Mouse (Mus musculus) liver, postnatal 0 days (tissue): Measurements from ENCODE around the gene Sh3d21. TPM values are rescaled to one million over a fixed set of nuclear protein-coding genes. Genes with fewer than 3 reads are reported as not detected.

ENCODE experiments used
- ATAC-seq: fragments of 200-750 bp; cut with Nextera tagmentation; 2 replicates; pipeline ENCODE4 v1.8.0; 2017; ENCODE audit warnings: mild to moderate bottlenecking, moderate library complexity
- DNase-seq: peaks from one replicate; pipeline ENCODE4 v3.0.0-alpha.2; 2016
- H3K27ac ChIP-seq: fragments of 300-500 bp; sonication (generic); 2 replicates; pipeline ENCODE4 v1.5.1; 2014; ENCODE audit warnings: antibody characterized with exemption, moderate library complexity, mild to moderate bottlenecking, low read depth
- H3K27me3 ChIP-seq: fragments of 300-500 bp; sonication (generic); 2 replicates; pipeline ENCODE4 v1.6.1; 2014; ENCODE audit warnings: low read length, control low read depth, mixed read lengths; ENCODE audit not compliant: insufficient read depth
- H3K36me3 ChIP-seq: fragments of 300-500 bp; sonication (generic); replicated peaks from 2 replicates; pipeline ENCODE4 v1.6.1; 2014; ENCODE audit warnings: mild to moderate bottlenecking, control low read depth, low read length, moderate library complexity, mixed read lengths; ENCODE audit not compliant: insufficient read depth
- H3K4me1 ChIP-seq: fragments of 300-500 bp; sonication (generic); 2 replicates; pipeline ENCODE4 v1.6.1; 2014; ENCODE audit warnings: antibody characterized with exemption, mild to moderate bottlenecking, control low read depth; ENCODE audit not compliant: insufficient read depth
- H3K4me2 ChIP-seq: fragments of 300-500 bp; sonication (generic); 2 replicates; pipeline ENCODE4 v1.6.1; 2014; ENCODE audit warnings: low read depth, mild to moderate bottlenecking, low read length, moderate library complexity, mixed read lengths
- H3K4me3 ChIP-seq: fragments of 300-500 bp; sonication (generic); 2 replicates; pipeline ENCODE4 v1.5.1; 2014; ENCODE audit warnings: low read depth, low read length
- H3K9ac ChIP-seq: fragments of 300-500 bp; sonication (generic); replicated peaks from 2 replicates; pipeline ENCODE4 v1.6.1; 2014; ENCODE audit warnings: mild to moderate bottlenecking, moderate library complexity
- H3K9me3 ChIP-seq: fragments of 300-500 bp; sonication (generic); 2 replicates; pipeline ENCODE4 v1.6.1; 2016; ENCODE audit warnings: mild to moderate bottlenecking, control low read depth, low read length, mixed read lengths
- CTCF ChIP-seq: sonication (generic); IDR thresholded peaks from 2 replicates; pipeline ENCODE4 v1.5.1; 2016; ENCODE audit warnings: antibody characterized with exemption, low read depth
- EP300 ChIP-seq: IDR thresholded peaks from 2 replicates; pipeline ENCODE4 v1.6.1; 2016; ENCODE audit warnings: antibody characterized with exemption, low read depth, mild to moderate bottlenecking
- WGBS: fragments of 180-500 bp; shearing (Covaris S2); extraction: QIAGEN DNeasy Blood & Tissue Kit; methylation state at CpG from one replicate; pipeline ENCODE4 v1.1.7; 2014; ENCODE audit not compliant: insufficient replicate concordance; 5-methylcytosine and 5-hydroxymethylcytosine counted together
- polyA plus RNA-seq: library from polyadenylated mRNA; unstranded; fragments of >200 nt; fragmentation: Nextera tagmentation; extraction: Ambion mirVana; gene quantifications from 2 replicates; pipeline ENCODE4 v1.2.1, GENCODE M21; 2015

The Sh3d21 gene
- polyA plus RNA-seq, result 2.4 and 2.7 TPM in 2 replicates

DNA sequence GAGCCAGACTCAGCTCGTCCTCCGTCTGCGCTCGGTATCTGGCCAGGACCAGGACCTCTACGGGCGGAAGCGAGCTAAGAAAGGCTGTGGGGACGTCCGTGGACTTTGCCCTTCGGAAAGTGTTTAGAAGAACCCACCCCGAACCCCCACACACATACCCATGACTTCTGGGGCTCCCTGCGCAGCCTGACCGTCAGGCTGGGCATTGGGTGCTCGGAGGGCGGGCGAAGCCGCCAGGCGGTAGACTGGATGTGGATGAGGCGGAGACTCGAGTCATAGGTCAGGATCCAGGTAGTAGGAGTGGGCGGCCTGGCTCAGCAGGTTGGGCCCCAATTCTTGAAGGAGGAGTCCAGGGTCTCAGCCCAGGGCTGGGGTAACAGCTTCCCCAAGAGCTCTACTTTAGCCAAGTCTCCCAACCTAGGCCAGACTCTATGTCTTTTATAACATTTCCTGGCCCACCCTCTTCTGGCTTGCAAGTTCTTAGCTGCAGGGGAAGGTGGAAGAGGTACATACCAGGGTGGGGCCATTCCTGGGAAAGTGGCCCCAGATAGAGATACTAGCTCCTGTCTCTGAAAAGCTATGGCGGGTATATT is at the start of gene Sh3d21:
Gene Sh3d21 (minus strand): TSS at position 425 of the 593 bp plus-strand sequence.
- DNase-seq (no peak), ATAC-seq (peak; percentile 68)
- no peaks in the 10 kb centered on the region for H3K9me3 ChIP-seq
- TF ChIP-seq EP300 (no peak), CTCF (no peak)
- H3K4me2 ChIP-seq, result peak within 1 kb of the TSS; percentile 99
- H3K4me1 ChIP-seq, result peaks cover 19% of the 10 kb centered on the region
- H3K4me3 ChIP-seq, result peak within 1 kb of the TSS; percentile 62
- no peaks in the 10 kb centered on the region for H3K27me3 ChIP-seq
- H3K36me3 ChIP-seq, result peaks cover 22% of the 10 kb centered on the region
- H3K9ac ChIP-seq, result peak within 1 kb of the TSS; percentile 90
- WGBS, result 6% methylated on average over 21 of the region's 22 CpGs
- H3K27ac ChIP-seq, result peak within 1 kb of the TSS; percentile 81

DNA sequence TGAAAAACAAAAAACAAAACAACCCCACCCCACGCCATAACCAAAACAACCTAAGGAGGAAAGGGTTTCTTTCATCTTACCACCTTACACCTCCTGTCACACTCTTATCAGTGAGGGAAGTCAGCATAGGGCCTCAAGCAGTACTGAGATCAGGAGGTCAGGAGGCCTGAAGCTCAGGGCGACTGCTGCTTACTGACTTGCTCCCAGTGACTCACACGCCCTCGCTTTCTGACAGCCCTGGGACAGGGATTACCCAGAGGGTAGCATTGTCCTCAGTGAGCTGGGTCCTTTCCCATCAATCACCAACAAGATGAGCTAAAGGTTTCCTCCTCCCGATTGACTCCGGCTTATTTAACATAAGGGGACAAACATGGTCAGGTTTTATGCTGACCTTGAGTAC is 43.8 kb upstream of the Sh3d21 start:
- ATAC-seq, result no peak

DNA sequence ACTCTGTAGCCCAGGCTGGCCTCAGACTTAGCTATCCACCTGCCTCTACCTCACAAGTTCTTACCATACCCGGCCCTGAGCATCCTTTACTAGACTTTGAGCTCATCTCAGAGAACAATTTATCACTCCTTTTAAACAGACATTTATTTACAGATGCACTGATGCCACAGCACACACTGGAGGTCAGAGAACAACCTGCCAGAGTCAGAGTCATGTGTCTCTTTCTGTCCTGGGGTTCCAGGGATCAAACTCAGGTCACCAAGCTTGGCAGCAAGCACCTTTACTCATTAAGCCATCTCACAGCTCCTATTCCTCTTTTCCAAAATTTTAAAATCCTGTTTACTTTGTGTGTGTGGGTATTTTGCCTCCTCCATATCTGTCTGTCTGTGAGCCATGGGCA is 42.1 kb upstream of the Sh3d21 start:
- no peaks in the 10 kb centered on the region for H3K36me3 ChIP-seq
- no peak overlapping the region for H3K9ac ChIP-seq
- H3K9me3 ChIP-seq, result no peaks in the 10 kb centered on the region
- WGBS, result 59% methylated on average over 1 of the region's 1 CpGs
- H3K27ac ChIP-seq, result no peak overlapping the region
- no peaks in the 10 kb centered on the region for H3K27me3 ChIP-seq
- ATAC-seq (no peak), DNase-seq (no peak)
- no peak overlapping the region for H3K4me2 ChIP-seq
- H3K4me3 ChIP-seq, result no peak overlapping the region
- peaks cover 27% of the 10 kb centered on the region for H3K4me1 ChIP-seq
- TF ChIP-seq CTCF (no peak), EP300 (no peak)

More for the DNA sequence above, 43.8 kb upstream of the Sh3d21 start:
- peaks cover 21% of the 10 kb centered on the region for H3K4me1 ChIP-seq
- no peak overlapping the region; the same call in 1 of the 2 replicates for H3K9ac ChIP-seq
- no peak overlapping the region for H3K4me3 ChIP-seq
- TF ChIP-seq EP300 (no peak), CTCF (no peak)
- no peak for DNase-seq
- no peak overlapping the region for H3K27ac ChIP-seq
- 61% methylated on average over 6 of the region's 6 CpGs for WGBS
- no peaks in the 10 kb centered on the region for H3K9me3 ChIP-seq
- no peaks in the 10 kb centered on the region for H3K27me3 ChIP-seq
- H3K36me3 ChIP-seq, result no peaks in the 10 kb centered on the region
- H3K4me2 ChIP-seq, result no peak overlapping the region

DNA sequence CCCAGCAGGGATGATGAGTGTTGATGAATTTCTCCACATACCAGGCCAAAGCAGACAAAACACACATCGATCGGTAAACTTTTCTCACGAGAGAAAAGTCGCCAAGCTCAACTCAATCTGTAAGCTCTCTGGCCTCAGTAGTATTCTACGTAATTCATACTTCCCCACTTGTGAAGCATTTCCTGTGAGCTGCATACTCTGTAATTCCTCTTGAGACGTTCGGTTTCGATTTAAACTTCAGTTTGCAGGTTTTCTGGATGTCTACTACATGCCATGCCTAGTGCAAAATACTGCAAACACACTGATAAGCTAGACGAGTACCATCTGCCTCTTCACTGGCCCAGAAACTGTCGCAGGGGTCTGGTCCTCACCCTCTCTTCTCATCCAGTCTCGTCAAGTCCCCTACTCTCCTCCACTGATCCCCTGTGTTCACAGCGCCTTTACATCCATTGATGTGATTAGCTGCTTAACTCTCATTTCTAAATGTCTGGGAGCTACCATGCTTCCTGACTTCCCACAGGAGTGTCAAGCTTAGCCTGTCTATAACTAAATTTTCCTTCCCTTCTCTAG is 41.5 kb upstream of the Sh3d21 start:
- no peak overlapping the region for H3K9ac ChIP-seq
- H3K4me2 ChIP-seq, result peak overlapping the region; percentile 42
- no peaks in the 10 kb centered on the region for H3K27me3 ChIP-seq
- no peak for ATAC-seq
- H3K4me1 ChIP-seq, result peaks cover 32% of the 10 kb centered on the region
- no peak overlapping the region for H3K4me3 ChIP-seq
- H3K27ac ChIP-seq, result peak overlapping the region; percentile 97
- 49% methylated on average over 12 of the region's 12 CpGs for WGBS
- DNase-seq, result no peak
- TF ChIP-seq CTCF (no peak), EP300 (no peak)
- no peaks in the 10 kb centered on the region for H3K9me3 ChIP-seq
- no peaks in the 10 kb centered on the region for H3K36me3 ChIP-seq

DNA sequence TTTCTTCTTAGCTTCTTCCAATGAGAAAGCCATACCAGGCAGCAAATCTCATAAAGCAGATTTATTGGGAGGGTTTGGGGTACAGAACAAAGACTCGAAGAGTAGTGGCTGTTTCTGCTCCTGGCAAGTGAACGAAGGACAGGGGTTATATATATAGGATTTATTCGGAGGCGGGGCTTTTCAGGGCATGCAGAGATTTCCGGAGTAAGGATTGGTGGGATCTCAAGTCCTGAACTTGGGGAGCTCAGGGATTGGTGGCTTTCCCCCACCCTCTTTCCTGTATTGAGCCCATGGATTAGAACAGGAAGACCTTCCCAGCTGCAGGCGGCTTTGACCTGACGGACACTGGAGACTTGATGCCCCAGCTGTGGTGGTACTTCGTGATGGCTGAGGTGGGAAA is 40.7 kb upstream of the Sh3d21 start:
- ATAC-seq (no peak), DNase-seq (no peak)
- H3K4me3 ChIP-seq, result no peak overlapping the region
- H3K9ac ChIP-seq, result no peak overlapping the region
- 87% methylated on average over 8 of the region's 8 CpGs for WGBS
- no peaks in the 10 kb centered on the region for H3K9me3 ChIP-seq
- H3K4me1 ChIP-seq, result peaks cover 40% of the 10 kb centered on the region
- TF ChIP-seq CTCF (no peak), EP300 (no peak)
- H3K27ac ChIP-seq, result peak overlapping the region; percentile 97
- H3K27me3 ChIP-seq, result no peaks in the 10 kb centered on the region
- peak overlapping the region; percentile 42; the same call in 1 of the 2 replicates for H3K4me2 ChIP-seq
- no peaks in the 10 kb centered on the region for H3K36me3 ChIP-seq

DNA sequence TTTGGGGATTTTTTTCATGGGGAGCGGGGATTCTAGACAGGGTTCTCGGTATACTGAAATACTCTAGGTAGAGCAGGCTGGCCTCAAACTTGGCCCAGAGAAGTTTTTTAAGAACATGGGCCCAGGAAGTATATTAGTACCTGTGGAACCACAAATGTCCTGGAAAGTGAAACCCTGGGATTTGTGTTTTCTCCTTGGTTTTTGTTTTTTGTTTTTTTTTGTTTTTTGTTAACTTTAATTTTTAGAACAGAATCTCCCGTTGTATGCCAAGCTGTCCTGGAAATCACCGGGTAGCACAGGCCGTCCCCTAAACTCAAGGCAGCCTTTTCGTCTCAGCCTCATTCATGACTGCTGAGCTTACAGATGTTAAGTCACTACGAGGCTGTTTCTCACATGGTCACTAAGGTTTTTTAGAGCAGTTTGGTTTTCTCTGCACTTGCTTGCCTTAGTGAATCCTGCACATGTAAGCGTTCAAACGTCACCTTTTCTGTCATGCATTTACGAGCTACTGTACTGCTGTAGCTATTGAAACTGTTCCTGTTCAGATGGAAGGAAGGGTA is 40.1 kb upstream of the Sh3d21 start:
- DNase-seq (no peak), ATAC-seq (no peak)
- TF ChIP-seq EP300 (no peak), CTCF (no peak)
- H3K27me3 ChIP-seq, result no peaks in the 10 kb centered on the region
- peaks cover 46% of the 10 kb centered on the region for H3K4me1 ChIP-seq
- 0 out of 2 replicates have a peak, but pooled peaks cover 3% of the 10 kb centered on the region for H3K36me3 ChIP-seq
- H3K9me3 ChIP-seq, result no peaks in the 10 kb centered on the region
- peak overlapping the region; percentile 61 for H3K9ac ChIP-seq
- peak overlapping the region; percentile 70 for H3K4me2 ChIP-seq
- peak overlapping the region; percentile 76 for H3K4me3 ChIP-seq
- peak overlapping the region; percentile 97 for H3K27ac ChIP-seq
- 76% methylated on average over 10 of the region's 10 CpGs for WGBS
